Mouse (Mus musculus) large intestine, adult 2 months (tissue): ENCODE measurements around the gene Dph2. TPM values are rescaled to one million over a fixed set of nuclear protein-coding genes. Genes with fewer than 3 reads are reported as not detected.
A peak's percentile ranks its signal among the peaks of the same experiment; 100 is the strongest.

Experiments
- DNase-seq: peaks from one replicate; pipeline ENCODE4 v3.0.0-alpha.2; 2012; ENCODE audit warnings: low read depth, low spot score
- WGBS: fragments of 180-500 bp; shearing (Covaris S2); methylation state at CpG from one replicate; pipeline ENCODE4 v1.1.7; 2018; 5-methylcytosine and 5-hydroxymethylcytosine counted together
- polyA plus RNA-seq: library from polyadenylated mRNA; depleted of rRNA; stranded (reverse); fragments of >200 nt; gene quantifications from 2 replicates; pipeline ENCODE4 v1.2.3, GENCODE M21; 2012

The Dph2 gene
- polyA plus RNA-seq, 1 experiment = 13.4 TPM

DNA sequence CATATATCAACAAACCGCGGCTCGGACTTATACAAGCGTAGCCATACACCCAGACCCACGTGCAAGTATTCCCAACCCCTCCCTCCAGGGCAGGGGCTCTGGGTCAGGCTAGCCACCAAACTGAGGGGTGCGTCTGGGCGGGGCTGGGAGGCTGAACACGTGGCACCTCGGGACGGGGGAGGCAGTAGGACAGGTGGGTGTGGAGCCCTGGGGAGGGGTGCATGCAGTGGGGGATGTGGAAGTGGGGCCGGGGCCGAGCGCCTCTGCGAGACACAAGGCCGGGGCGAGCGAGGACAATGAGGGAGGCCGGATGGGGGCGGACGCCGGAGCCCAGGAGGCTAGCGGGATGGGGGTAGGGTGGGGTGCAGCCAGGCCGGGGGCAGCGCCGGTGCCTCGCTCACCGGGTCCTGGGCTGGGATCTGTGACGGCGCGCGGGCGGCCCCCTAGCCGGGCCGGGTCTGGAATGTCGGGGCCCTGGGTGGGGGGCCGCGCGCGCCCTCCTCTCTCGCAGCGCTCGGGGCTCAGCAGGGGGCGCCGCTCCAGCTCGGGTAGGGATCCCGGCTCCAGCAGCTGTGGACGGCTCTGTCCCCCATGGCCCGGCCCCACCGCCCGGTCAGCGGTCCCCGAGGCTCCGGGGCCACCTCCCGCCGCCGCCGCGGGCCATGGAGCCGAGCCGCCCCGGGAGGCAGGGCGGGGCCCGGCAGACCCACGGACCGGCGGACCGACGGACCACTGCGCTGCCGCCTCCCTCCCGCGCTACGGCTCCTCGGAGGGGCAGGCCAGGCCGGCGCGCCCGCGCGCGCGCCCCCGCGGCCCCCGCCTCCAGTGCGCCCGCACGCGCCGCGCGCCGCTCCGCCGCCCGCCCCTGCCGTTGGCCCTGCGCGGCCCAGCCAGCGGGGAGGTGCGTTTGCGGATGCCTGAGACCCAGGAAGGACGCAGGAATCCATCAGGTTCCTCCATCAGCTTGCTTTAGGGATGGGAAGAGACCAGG lies 8.8 kb downstream of the Dph2 start, which contains the start of gene B4galt2:
TSS of gene B4galt2 (minus strand) at position 787 of the 991 bp plus-strand sequence.
- no peak for DNase-seq
- WGBS = 3% methylated on average over 95 of the region's 103 CpGs

DNA sequence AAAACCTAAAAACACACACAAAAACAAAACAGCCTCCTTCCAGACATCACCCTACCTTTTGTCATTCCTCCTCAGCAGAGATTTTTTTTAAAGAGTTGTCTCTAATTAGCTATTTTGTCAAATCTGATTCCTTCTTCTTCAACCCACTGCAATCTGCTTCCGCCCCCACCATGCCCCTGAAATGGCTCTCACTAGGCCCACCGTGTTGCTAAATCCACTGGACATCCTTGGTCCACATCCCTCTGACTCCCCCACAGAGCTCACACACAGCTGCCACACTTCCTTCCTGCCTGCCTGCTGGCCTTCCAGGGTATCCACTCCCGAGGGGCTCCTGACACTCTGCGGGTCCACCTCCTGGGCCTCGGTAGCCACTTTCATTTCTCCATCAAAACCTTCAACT lies 13.1 kb downstream of the Dph2 start:
- no peak for DNase-seq
- 84% methylated on average over 5 of the region's 5 CpGs for WGBS

DNA sequence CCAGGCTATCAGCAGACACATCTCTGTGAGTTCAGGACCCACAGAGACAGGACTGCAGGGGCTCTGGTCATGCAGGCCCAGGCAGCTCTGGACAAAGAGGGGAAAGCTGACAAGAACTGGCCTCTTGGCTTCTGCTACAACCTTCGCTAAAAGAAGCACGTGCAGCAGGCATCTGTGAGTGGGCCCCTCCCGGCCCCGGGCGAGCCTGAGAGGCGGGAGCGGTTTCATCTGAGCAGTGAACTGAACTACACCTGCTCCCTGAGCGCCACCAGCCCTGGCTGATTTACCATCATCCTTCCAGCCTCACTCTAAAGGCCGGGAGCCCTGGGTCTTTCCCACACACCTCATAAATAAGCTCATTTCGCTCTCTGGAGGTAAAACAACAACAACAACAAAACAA lies 13.5 kb downstream of the Dph2 start:
- DNase-seq = no peak
- WGBS = 40% methylated on average over 10 of the region's 10 CpGs

DNA sequence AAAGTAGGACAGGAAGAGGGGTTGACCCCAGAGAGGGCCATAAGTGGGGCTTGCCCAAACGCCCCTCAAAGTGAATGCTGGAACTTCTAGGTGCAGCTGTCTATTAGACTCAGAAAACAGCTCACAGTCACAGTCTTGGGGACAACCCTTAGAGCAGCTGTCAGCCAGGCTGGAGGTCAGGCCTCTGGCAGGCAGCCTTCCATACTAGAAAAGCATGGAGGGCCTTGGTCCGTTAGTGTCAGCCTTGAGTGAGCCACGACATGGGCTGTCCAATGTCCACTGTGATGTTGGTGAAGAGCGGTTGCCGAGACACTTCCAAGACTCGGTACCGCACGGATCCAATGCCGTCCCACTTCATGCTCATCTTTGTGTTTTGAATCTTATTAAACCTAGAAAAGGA lies 18.2 kb downstream of the Dph2 start:
- 93% methylated on average over 9 of the region's 9 CpGs for WGBS
- no peak for DNase-seq

DNA sequence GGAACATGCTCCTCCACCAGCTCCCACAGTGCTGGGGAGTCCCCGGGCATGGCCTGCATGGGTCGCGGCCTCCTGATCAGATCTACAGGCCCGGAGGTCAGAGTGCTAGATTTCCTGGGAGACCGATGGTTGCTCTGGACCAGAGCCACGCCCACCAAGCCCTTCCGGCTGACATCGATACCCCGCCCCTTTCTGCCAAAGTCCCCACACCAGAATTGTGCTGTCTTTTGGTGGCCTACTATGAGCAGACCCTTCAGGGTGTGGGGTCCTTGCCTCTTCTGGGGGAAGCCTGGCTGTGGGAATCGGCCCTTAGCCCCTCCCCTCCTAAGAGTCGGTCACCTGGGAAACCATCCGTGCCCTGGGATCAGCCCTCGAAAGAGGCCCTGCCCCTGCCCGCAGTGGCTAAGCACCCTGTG lies 19.4 kb downstream of the Dph2 start, which contains the start of gene Ccdc24:
TSS of gene Ccdc24 (minus strand) at position 87 of the 416 bp plus-strand sequence.
- DNase-seq = no peak
- 10% methylated on average over 14 of the region's 14 CpGs for WGBS

DNA sequence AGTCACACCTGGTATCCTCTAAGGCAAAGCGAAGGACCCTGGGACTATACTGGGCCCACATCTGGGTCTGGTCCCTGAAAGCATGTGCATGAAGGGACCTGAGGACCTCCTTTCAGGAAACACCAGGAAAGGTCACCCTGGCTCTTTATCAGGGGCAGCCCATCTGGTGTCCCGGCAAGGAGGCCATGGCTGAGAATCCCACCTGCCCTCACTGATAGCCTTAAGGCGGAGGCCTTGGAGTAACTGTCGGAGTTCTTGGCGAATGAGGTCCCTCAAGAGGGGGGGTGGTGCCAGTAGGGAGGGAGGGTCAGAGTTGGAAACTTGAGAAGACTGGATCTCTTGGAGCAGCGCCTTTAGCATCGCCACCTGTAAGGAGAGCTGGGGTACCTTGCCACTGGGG lies 20.0 kb downstream of the Dph2 start:
- 76% methylated on average over 7 of the region's 7 CpGs for WGBS
- DNase-seq = no peak

DNA sequence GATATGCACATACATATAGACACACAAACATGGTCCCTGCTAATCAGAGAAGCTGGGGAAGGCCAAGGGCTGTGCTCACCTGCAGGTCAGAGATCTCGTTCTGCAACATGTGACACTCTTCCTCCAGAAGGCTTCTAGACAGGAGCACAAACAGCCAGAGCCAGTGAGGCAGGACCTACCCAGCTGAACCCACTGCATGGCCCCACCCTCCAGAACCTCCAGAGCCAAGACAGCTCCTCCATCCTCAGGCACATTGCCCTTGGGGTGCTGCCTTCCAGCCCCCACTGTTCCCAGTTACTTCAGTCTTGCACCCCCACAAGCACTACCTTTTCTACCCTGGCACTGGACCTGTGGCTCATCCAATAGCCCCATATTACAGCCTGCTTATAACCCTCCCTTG lies 21.4 kb downstream of the Dph2 start:
- 50% methylated on average over 1 of the region's 1 CpGs for WGBS
- DNase-seq = no peak

DNA sequence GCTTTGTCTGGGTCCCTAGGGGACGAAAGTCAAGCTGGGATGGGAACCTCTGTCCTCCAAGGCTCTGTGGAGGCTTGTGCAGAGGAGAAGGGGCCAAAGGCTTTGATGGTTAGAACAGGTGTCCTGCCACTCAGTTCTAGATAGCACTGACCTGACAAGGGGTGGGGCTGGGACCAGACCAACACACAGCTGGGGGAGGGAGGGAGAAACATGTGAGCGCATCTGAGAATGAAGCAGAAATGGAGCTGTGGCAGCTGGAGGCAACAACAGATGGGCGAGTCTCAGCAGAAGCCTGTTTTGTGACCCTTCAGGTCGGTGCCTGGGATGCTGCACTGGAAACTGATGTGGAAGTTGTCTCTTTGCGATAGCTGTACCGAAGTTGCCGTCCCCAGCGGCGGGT lies 22.5 kb downstream of the Dph2 start:
- DNase-seq = no peak
- 73% methylated on average over 9 of the region's 9 CpGs for WGBS

DNA sequence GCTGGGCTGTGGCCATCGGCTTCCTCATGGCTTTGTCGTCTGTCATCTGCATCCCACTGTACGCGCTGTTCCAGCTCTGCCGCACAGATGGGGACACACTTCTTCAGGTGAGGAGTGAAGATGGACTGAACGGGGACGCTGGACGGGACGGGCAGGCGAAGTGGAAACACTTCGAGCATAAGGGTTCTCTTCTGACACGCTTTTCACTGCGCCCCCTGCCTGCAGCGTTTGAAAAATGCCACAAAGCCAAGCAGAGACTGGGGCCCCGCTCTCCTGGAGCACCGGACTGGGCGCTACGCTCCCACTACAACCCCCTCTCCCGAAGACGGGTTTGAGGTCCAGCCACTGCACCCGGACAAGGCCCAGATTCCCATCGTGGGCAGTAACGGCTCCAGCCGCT lies 24.0 kb downstream of the Dph2 start:
- DNase-seq = no peak
- 21% methylated on average over 24 of the region's 24 CpGs for WGBS

DNA sequence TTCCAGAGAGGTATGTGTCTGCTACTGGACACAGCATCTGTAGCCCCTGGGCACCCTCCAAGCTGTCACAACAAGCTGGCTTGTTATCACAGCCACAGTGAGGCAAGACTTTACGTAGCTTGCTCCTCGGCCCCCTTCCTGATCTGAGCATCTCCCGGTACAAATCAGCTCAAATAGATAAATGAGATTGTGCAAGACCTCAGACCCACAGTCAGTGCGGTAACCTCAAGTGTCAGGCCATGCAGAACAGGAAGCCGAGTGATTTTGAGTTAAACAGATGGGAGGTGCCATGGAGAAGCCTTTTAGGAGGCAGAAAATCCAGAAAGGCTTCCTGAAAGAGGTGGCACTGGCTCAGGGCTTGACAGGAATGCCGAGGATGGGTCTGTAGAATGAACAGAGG lies 24.8 kb downstream of the Dph2 start:
- 81% methylated on average over 6 of the region's 6 CpGs for WGBS
- DNase-seq = no peak

DNA sequence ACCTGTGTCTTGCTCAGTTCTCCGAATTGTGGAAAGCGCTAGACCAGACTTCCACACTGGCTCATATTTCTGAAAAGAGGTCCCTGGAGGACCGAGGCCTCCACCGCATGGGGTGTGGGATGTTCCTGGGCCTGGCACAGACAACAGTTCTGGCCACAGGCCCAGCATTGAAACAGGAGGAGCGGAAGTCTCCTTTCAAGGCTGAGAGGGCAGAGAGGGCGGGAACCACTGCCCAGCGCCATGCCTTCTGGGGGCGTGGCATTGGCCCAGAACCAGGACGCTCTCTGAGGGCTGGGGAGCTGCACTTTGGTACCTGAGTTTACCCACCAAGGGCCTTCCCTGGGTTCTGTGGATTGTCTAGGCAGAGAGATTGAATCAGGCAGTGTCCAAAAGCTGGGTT lies 25.7 kb downstream of the Dph2 start:
- WGBS = 31% methylated on average over 9 of the region's 9 CpGs
- peak; percentile 60 for DNase-seq

DNA sequence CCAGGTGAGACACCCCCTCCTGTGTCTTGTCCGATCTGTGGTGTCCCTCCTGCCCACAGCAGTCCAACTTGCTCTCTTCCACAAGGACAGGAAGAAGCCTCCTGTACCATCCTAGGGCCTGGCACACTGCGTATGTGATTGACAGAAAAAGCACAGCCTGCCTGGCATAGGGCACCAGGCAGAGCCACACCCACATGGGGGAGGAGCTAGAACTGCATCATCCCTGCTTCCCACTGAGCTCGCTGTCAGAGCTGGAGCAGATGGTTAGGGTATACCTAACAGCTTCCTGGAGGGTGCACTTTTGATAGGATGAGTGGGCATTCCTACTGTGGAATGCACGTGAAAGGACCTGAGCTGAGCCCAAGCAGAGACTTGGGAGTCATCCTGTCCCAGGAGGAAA lies 29.0 kb downstream of the Dph2 start:
- DNase-seq = no peak
- WGBS = 65% methylated on average over 4 of the region's 4 CpGs

DNA sequence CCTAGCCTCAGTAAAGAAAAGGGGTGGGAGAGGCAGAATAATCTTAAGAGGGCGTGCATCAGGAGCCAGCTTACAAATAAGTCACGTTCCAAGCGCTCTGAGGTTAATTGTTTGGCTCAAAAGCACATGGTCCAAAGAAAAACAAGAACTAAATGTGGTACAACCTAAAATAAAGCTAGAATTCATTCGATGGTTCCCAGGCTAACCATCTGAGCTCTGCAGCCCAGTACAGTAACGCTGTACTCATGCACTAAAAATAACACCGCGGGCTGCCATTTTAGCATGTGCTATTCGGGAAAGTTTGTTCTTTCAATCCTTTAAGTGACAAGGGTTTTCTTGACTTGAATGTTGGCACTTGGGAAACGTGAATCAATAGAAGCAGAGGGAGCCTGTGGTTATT lies 31.3 kb downstream of the Dph2 start:
- 86% methylated on average over 9 of the region's 9 CpGs for WGBS
- no peak for DNase-seq

DNA sequence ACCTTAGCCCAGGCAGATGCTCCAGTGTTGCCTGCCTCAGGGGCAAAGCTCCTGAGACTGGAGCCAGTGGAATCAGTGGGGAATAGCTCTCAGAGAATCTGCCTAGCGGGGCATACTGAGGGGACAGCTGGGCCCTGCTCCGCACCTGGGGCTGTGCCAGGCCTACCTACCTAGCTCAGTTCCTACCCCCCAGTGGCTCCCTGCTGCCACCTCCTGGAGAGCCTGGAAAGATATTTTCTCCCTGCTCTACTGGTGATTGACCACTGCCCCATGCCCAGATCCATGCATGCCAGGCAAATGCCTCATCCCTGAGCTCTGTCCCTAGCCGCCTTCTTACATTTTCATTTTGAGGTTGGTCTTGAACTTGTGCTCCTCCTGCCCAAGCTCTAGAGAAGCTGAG lies 33.0 kb downstream of the Dph2 start:
- DNase-seq = no peak
- 43% methylated on average over 3 of the region's 3 CpGs for WGBS

DNA sequence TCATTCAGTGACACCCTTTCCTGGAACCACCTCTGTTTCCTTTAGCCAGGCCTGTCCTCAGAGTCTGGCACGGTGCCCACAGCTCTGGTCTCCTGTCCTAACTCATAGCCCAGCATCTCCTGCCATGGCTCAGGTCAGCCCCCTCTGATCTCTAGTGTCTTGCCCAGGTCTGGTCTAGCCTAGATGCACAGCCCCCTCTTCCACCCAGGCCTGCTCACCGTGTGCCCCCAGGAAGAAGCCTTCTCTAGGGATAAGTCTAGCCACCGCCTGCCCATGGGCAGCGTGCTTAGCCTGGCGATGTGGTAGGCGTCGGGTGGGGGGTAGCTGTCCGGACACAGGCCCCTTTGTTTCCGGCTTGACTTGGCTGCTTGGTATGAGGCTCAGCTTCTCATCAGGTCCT lies 36.7 kb downstream of the Dph2 start:
- DNase-seq = no peak
- WGBS = 93% methylated on average over 9 of the region's 9 CpGs

DNA sequence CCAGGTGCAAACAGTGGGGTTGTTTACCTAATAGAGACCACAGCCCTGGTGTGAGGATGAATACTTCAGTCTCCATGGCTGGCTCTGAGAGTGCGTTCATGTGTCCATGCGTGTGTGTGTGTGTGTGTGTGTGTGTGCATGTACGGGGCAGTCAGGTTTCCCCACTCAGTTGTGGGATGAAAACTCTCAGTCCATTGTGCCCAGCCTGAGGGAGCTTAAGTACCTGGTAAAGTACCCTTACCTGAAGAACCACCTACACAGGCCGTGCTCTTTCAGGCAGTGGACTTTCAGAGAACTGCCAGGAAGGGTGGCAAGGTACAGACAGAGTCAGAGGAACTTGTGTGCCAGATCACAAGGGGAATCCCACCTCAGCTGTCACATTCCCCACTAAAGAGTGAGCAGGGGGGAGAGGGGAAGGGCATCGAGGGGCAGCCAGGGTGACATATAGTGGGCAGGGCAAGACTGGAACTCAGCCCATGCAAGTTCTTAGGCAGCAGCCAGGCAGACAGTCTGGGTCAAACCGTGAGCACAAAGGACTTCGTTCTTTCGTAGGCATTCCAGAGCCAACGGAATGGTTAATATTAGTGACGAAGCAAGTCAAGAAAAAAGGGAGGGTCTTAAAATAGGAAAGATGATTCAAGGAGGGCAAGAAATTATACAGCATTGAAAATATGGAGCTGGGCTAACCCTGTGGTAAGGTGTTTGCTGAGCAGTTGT lies 39.5 kb downstream of the Dph2 start:
- WGBS = 87% methylated on average over 10 of the region's 10 CpGs
- DNase-seq = no peak

DNA sequence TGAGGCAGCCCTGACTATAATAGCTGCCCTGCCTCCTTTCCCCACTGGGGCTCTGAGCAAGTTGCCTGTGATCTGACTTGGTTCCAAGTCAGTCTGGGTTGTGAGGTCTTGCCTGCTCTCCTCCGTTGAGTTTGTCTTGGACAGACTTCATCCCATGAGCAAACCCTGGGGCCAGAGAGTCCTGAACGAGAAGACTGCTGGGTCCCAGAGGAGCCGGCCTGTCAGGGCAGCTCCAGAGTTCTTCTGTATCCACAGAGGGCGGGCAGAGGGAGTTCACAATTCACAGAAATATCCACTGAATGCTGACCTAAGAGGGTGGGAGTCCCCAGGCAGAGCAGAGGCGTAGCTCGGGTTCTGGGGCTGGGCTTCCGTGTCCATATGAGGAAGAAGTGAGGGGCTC lies 41.0 kb downstream of the Dph2 start:
- 86% methylated on average over 7 of the region's 7 CpGs for WGBS

DNA sequence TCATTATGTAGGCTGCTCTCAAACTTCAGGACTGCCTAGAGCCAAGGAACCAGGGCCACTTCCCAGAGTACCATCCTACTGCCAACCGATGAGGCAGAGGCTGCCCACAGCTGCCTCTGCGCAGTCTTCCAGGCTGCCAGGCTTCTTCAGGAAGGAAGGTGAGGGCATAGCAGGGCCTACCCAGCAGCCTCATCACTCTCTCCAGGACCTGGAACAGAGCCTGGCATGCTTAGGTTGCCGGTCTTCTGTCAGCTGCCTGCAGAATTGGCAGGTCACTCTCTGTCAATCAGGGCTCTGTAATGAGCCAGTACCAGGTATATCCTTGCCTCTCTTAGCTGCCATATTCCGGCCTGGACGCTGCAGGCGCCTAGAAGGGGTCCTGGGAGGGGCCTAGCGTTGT lies 41.7 kb downstream of the Dph2 start:
- DNase-seq = no peak
- 91% methylated on average over 7 of the region's 7 CpGs for WGBS

More for the DNA sequence above, 41.0 kb downstream of the Dph2 start:
- no peak for DNase-seq

DNA sequence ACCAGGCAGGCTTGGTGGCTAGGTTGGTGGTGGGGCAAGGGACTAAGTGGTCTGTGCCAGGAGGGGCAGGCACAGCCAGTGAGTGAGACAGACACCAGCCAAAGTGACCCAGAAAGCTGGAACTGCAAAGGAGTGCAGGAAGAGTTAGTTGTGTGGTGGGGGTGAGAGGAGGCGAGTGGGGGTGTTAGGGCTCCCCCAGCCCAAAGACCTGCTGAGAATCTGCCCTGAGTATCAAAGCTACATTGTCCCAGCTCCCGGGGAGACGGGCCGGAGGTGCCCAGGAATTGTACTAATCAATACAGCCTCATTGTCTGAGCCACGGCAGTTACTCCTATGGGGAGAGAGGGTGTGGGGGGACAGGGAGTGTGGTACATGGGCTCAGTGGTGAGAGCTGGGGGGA lies 42.3 kb downstream of the Dph2 start:
- DNase-seq = no peak
- WGBS = 91% methylated on average over 5 of the region's 5 CpGs

DNA sequence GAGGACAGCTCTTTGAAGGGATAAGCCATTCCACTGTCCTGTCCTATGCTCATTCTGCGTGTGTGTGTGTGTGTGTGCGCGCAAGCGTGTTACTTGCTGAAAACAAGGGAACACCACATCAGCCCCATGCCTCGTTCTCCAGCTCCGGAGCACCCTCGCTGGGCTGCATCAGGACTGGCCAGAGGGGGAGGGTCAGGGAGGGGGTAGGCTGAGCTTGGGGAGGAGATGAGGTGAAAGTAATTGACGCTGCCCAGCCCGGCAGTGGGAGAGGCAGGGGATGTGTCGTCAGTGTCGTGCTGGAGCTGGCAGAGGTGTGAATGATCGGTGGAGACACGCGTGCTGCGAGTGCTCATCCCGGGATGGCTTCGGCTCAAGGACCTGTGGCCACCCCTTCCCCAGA lies 42.8 kb downstream of the Dph2 start:
- DNase-seq = no peak

DNA sequence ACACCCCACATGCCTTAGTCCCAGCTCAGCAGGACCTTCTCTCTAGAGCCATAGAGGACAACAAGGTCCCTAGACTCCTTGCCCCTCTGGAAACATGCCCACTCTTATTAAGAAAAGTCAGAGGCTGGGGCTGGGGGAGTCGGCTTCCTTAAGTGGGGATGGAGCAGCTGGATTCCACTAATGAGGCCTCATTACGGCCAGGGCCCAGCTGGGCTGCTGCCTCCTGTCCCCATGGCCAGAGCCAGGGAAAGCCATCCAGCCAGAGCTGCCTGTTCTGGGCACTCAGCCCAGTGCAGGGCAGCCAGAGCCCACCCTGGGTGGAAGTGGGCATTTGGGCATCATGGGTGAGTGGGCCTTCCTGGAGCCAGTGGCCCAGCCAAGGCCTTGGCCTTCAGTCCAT lies 44.8 kb downstream of the Dph2 start:
- DNase-seq = no peak
- 73% methylated on average over 2 of the region's 2 CpGs for WGBS

More for the DNA sequence above, 42.8 kb downstream of the Dph2 start:
- 81% methylated on average over 17 of the region's 17 CpGs for WGBS
